Mouse (Mus musculus): ENCODE data around the gene Dnm3.

DNA sequence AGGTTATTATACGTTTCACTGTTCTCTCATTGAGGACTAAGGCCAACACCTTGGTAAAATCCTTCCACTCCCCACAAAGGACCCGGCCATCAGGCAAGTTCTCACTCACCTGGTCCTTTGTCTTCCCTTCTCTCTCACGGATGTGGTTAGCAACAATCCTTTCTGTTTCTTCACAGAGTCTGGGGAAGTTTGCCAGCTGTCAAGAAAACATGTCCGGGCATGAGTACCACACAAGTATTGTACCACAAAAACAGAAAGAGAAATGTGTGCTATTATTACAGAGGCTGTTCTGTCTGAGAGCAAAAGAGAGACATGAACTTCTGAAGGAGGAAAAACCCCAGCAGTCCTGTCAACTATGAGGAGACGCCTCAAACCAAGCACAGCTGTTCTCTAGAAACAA is 182.4 kb downstream of the Dnm3 start:
- TF ChIP-seq POLR2A (IDR thresholded peaks at IDR 0.05; ENCODE audit: insufficient read depth, low read depth, low read length) = no peak
- no peak for TF ChIP-seq CTCF (IDR thresholded peaks at IDR 0.05)

Measured in heart, adult 2 months (tissue).